Mouse (Mus musculus): ENCODE data around the gene Gm49322. TPM values are rescaled to one million over a fixed set of nuclear protein-coding genes. Genes with fewer than 3 reads are reported as not detected.
A peak's percentile ranks its signal among the peaks of the same experiment; 100 is the strongest.

Gene Gm49322
- polyA plus RNA-seq, 1 experiment from 2014 or later, result 3.0 TPM

DNA sequence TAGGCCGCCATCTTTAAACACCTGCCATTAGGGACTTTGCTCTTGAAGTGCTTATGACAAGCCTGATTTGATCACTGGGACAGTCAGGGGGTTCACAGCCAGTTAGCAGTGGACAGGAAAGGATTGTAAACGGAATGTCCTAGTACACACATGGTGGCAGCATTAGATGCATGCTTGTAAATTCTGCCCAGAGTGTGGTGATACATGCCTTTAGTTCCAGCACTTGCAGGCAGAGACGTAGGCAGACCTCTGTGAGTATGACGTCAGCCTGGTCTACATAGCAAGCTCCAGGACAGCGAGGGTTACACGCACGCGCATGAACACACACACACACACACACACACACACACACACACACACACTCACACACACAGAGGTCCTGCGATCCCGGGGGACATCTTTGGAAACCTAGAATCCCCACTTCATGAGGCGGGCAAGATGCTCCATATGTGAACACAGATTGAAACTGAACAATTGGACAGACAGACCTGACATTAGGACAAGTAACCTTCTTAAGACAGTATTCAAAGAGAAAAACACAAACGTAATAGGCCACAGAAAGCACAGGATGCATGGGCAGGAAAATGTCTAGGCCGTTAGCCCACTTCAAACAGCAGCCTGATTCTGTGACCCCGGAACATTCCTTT lies 52.5 kb downstream of the Gm49322 start:
- Histone ChIP-seq H3K4me1 (replicated peaks; ENCODE audit: control insufficient read depth, insufficient read depth, low read length) (peaks cover 14% of the 10 kb centered on the region), H3K27ac (ENCODE audit: low read depth) (no peak overlapping the region), H3K36me3 (ENCODE audit: control insufficient read depth, insufficient read depth, low read length) (no peaks in the 10 kb centered on the region; the same call in 1 of the 2 replicates), H3K9me3 (ENCODE audit: control insufficient read depth, low read length) (no peaks in the 10 kb centered on the region), H3K27me3 (replicated peaks; ENCODE audit: control insufficient read depth, insufficient read depth, low read length) (no peaks in the 10 kb centered on the region), H3K4me3 (ENCODE audit: low read depth, low read length) (no peak overlapping the region), H3K4me2 (ENCODE audit: low read length) (no peak overlapping the region), H3K9ac (ENCODE audit: low read length) (no peak overlapping the region)
- ATAC-seq (replicated peaks; ENCODE audit: low FRiP score, low TSS enrichment, low read depth), result no peak
- 83% methylated on average over 14 of the region's 14 CpGs for WGBS
- DNase-seq (ENCODE audit: low spot score), result no peak

DNA sequence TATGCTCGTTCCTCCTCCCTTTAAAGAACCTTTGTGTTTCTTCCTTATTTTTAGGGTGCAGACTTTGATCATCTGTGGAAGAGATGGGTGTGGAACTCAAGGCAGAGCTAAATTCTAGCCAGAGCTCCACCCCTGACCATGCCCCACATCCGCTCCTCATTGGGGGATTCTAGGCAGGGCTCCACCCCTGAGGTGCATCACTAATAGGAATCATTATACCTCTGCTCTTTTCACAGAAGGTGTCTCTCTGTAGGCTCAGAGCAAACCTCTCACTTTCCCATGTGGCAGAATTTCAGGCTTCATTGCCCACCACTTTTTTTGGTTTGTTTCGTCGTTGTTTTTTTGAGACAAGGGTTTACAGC lies 53.0 kb downstream of the Gm49322 start:
- H3K4me2 ChIP-seq (ENCODE audit: low read length), result no peak overlapping the region
- no peaks in the 10 kb centered on the region for H3K27me3 ChIP-seq (replicated peaks; ENCODE audit: control insufficient read depth, insufficient read depth, low read length)
- H3K9me3 ChIP-seq (ENCODE audit: control insufficient read depth, low read length), result no peaks in the 10 kb centered on the region
- H3K27ac ChIP-seq (ENCODE audit: low read depth), result no peak overlapping the region
- ATAC-seq (replicated peaks; ENCODE audit: low FRiP score, low TSS enrichment, low read depth), result no peak
- H3K4me1 ChIP-seq (replicated peaks; ENCODE audit: control insufficient read depth, insufficient read depth, low read length), result peaks cover 14% of the 10 kb centered on the region
- WGBS, result 64% methylated on average over 4 of the region's 4 CpGs
- H3K9ac ChIP-seq (ENCODE audit: low read length), result no peak overlapping the region
- DNase-seq (ENCODE audit: low spot score), result no peak
- H3K36me3 ChIP-seq (ENCODE audit: control insufficient read depth, insufficient read depth, low read length), result no peaks in the 10 kb centered on the region
- no peak overlapping the region for H3K4me3 ChIP-seq (ENCODE audit: low read depth, low read length)

DNA sequence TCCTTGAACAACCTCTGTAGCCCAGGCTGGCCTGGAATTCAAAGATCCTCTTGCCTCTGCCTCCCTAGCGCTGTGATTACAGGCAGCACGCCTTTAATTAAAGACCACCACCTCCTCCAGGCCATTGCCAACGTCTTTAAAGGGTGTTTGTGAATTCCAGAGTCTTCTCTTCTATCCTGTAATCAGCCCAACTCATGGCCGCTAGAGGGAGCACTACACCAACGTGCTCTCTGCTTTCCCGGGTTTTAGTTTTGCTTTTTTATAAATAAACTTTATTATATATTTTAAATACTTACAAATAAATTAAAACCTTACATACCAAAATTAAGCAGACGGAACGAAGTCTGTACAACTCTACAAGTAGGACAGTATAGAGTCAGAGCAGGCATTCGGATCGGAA lies 53.4 kb downstream of the Gm49322 start:
- 0 out of 2 replicates have a peak overlapping the region, but pooled peaks have one; percentile 4 for H3K4me3 ChIP-seq (ENCODE audit: low read depth, low read length)
- ATAC-seq (replicated peaks; ENCODE audit: low FRiP score, low TSS enrichment, low read depth), result no peak
- DNase-seq (ENCODE audit: low spot score), result peak; percentile 92

DNA sequence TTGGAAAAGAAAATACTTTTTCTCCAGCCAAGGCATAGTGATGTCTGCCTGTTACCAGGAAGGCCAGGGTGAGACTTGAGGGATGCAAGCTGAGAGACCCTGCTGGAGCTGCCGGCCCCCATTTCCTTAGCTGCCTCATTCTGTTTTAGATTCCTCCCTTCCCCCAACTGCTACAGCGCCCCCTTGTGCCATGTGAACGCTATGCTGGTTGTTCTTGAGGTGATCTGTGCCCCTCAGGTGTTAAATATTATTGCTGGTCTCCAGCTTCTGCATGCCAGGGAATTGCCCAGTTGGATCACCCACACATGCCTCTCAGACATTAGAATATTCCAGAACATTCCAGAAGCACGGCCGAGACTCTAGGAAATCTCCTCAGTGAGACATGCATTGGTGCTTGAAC lies 55.3 kb downstream of the Gm49322 start:
- H3K27me3 ChIP-seq (replicated peaks; ENCODE audit: control insufficient read depth, insufficient read depth, low read length), result no peaks in the 10 kb centered on the region
- WGBS, result 38% methylated on average over 5 of the region's 5 CpGs
- peak; percentile 70 for DNase-seq (ENCODE audit: low spot score)
- H3K4me1 ChIP-seq (replicated peaks; ENCODE audit: control insufficient read depth, insufficient read depth, low read length), result peaks cover 14% of the 10 kb centered on the region
- H3K9me3 ChIP-seq (ENCODE audit: control insufficient read depth, low read length), result no peaks in the 10 kb centered on the region
- no peak for ATAC-seq (replicated peaks; ENCODE audit: low FRiP score, low TSS enrichment, low read depth)
- no peak overlapping the region for H3K4me2 ChIP-seq (ENCODE audit: low read length)
- H3K9ac ChIP-seq (ENCODE audit: low read length), result no peak overlapping the region
- peaks cover 3% of the 10 kb centered on the region for H3K36me3 ChIP-seq (ENCODE audit: control insufficient read depth, insufficient read depth, low read length)
- H3K27ac ChIP-seq (ENCODE audit: low read depth), result no peak overlapping the region
- H3K4me3 ChIP-seq (ENCODE audit: low read depth, low read length), result no peak overlapping the region

More for the DNA sequence above, 53.4 kb downstream of the Gm49322 start:
- WGBS, result 15% methylated on average over 10 of the region's 10 CpGs
- no peak overlapping the region for H3K9ac ChIP-seq (ENCODE audit: low read length)
- H3K27me3 ChIP-seq (replicated peaks; ENCODE audit: control insufficient read depth, insufficient read depth, low read length), result no peaks in the 10 kb centered on the region
- H3K4me2 ChIP-seq (ENCODE audit: low read length), result peak overlapping the region; percentile 33
- H3K9me3 ChIP-seq (ENCODE audit: control insufficient read depth, low read length), result no peaks in the 10 kb centered on the region
- peaks cover 13% of the 10 kb centered on the region for H3K4me1 ChIP-seq (replicated peaks; ENCODE audit: control insufficient read depth, insufficient read depth, low read length)
- H3K27ac ChIP-seq (ENCODE audit: low read depth), result no peak overlapping the region
- H3K36me3 ChIP-seq (ENCODE audit: control insufficient read depth, insufficient read depth, low read length), result no peaks in the 10 kb centered on the region

DNA sequence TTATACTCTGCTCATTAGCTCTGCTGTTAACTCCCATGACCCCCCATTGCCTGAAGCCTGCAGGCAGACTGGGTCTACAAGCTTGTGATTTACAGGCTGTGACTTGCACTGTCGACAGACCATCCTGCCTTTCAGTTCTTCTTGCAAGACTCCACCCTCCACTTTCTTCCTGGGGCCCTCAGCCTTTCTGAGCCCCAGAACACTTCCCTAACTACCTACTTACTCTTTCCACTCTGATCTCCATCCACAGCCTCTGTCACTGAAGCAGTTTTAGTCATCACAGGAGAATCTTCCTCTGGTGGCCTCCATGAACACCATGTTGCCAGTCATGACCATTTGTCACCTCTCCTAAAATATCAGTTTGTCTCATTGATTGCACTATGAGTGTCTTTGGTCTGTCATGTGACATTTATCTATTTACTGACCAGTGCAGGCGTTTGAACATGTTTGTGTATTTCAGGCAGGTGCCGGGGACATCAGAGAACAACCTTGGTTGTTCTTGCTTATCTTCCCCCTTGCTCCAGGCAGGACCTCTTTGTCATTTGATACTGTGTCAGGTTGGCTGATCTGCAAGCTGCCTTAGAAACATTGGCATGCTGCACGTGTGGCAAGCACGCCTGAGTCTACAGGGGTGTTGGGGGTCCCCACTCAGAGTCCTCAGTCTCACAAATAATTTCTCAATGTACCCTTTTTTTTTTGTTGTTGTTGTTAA lies 57.8 kb downstream of the Gm49322 start:
- H3K9ac ChIP-seq (ENCODE audit: low read length), result no peak overlapping the region
- H3K4me1 ChIP-seq (replicated peaks; ENCODE audit: control insufficient read depth, insufficient read depth, low read length), result peaks cover 14% of the 10 kb centered on the region
- DNase-seq (ENCODE audit: low spot score) (no peak), ATAC-seq (replicated peaks; ENCODE audit: low FRiP score, low TSS enrichment, low read depth) (no peak)
- peaks cover 27% of the 10 kb centered on the region for H3K36me3 ChIP-seq (ENCODE audit: control insufficient read depth, insufficient read depth, low read length)
- no peak overlapping the region for H3K27ac ChIP-seq (ENCODE audit: low read depth)
- 30% methylated on average over 5 of the region's 5 CpGs for WGBS
- H3K27me3 ChIP-seq (replicated peaks; ENCODE audit: control insufficient read depth, insufficient read depth, low read length), result no peaks in the 10 kb centered on the region
- no peak overlapping the region for H3K4me2 ChIP-seq (ENCODE audit: low read length)
- no peaks in the 10 kb centered on the region for H3K9me3 ChIP-seq (ENCODE audit: control insufficient read depth, low read length)
- H3K4me3 ChIP-seq (ENCODE audit: low read depth, low read length), result no peak overlapping the region

DNA sequence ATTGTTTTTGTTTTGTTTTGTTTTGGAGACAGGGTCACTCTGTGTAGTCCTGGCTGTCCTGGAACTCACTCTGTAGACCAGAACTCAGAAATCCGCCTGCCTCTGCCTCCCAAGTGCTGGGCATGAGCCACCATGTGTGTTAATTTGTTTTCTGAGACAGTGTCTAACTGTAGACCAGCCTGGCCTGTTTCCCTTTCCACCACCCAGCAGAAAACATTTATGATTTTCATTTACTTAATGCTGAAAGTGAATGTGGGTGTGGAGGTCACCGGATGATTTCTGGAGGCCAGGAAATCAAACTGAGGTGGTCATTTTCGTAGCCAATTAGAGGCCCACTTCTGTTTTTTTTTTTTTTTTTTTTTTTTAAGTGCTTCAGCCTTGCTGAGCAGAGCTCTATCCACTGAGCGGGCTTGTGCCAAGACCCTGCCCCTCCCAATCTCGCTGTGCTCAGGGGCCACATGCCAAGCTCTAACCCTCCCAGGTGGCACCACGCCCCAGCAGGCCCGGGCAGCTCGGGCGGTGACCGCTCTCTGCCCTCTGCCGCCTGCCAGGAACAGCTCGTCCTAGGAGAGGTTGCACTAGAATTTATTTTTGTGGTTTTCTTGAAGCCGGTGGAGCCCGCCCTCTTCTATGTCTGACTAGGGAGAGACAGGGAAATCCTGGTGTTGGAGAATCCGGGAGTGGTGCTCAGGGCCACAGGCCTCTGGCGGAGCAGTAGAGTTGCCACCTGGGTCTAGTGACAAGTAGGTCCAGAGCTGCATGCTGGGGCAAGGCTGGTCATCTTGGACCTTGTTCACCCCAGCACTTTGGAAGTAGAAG lies 58.6 kb downstream of the Gm49322 start:
- ATAC-seq (replicated peaks; ENCODE audit: low FRiP score, low TSS enrichment, low read depth) (peak; percentile 55), DNase-seq (ENCODE audit: low spot score) (peak; percentile 69)
- Histone ChIP-seq H3K4me1 (replicated peaks; ENCODE audit: control insufficient read depth, insufficient read depth, low read length) (peaks cover 14% of the 10 kb centered on the region), H3K9ac (ENCODE audit: low read length) (no peak overlapping the region), H3K9me3 (ENCODE audit: control insufficient read depth, low read length) (no peaks in the 10 kb centered on the region), H3K36me3 (ENCODE audit: control insufficient read depth, insufficient read depth, low read length) (peaks cover 35% of the 10 kb centered on the region), H3K4me2 (ENCODE audit: low read length) (peak overlapping the region; percentile 35), H3K27ac (ENCODE audit: low read depth) (peak overlapping the region; percentile 72), H3K27me3 (replicated peaks; ENCODE audit: control insufficient read depth, insufficient read depth, low read length) (no peaks in the 10 kb centered on the region), H3K4me3 (ENCODE audit: low read depth, low read length) (no peak overlapping the region)
- 27% methylated on average over 16 of the region's 16 CpGs for WGBS

DNA sequence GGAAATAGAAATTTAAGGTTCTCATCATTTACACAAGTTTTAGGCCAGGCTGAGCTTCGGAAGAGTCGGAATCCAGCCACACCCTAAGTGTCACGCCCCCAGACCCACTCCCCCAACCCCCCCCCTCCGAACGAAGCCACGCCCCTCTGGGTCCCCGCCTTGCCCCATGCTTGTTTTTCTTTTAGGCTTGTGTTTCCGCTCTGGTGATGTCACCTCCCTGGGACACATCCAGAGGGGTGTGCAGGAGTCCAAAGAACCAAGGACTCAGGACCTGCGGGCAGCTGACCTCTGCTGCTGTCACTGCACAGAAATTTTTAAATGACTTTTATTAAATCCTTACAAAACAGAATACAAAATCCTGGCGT lies 59.2 kb downstream of the Gm49322 start:
- 7% methylated on average over 10 of the region's 10 CpGs for WGBS
- DNase-seq (ENCODE audit: low spot score), result no peak
- Histone ChIP-seq H3K9me3 (ENCODE audit: control insufficient read depth, low read length) (no peaks in the 10 kb centered on the region), H3K4me2 (ENCODE audit: low read length) (peak overlapping the region; percentile 35), H3K36me3 (ENCODE audit: control insufficient read depth, insufficient read depth, low read length) (peaks cover 41% of the 10 kb centered on the region), H3K4me1 (replicated peaks; ENCODE audit: control insufficient read depth, insufficient read depth, low read length) (peaks cover 14% of the 10 kb centered on the region), H3K27me3 (replicated peaks; ENCODE audit: control insufficient read depth, insufficient read depth, low read length) (no peaks in the 10 kb centered on the region), H3K4me3 (ENCODE audit: low read depth, low read length) (no peak overlapping the region), H3K27ac (ENCODE audit: low read depth) (peak overlapping the region; percentile 72; the same call in 1 of the 2 replicates), H3K9ac (ENCODE audit: low read length) (no peak overlapping the region)
- peak; percentile 60 for ATAC-seq (replicated peaks; ENCODE audit: low FRiP score, low TSS enrichment, low read depth)
